Mouse (Mus musculus) hindlimb bud, embryonic 11.5 days (tissue): ENCODE results near the gene Gm44511.

Experiments
- DNase-seq: peaks from one replicate; pipeline ENCODE4 v3.0.0-alpha.2; 2012; ENCODE audit warnings: low read depth, low spot score; ENCODE audit errors: extremely low spot score

The Gm44511 gene

DNA sequence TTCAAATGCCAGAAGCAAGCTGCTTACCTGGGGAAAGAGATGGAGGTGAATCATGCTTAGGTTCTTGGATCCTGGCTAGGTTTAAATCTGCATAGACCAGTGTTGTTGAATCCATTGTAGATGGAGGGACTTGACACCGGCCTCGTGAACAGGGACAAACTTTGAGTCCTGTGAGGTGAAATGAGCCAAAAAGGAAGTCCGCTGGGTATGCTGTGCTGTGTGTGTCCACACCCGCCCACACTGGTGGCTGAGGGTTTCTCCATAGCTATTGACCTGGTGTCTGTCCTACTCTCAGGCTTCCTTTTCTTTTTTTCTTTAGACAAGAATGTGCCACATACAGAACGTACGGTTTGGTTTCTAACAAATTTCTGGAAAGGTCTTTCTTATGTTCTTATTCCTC is at the start of gene Gm44511, which contains the start of gene Klrb1b:
Gene Gm44511 (minus strand): TSS at position 184 of the 400 bp plus-strand sequence.
Gene Klrb1b (minus strand): TSS at position 200 of the 400 bp plus-strand sequence.
- DNase-seq = no peak

DNA sequence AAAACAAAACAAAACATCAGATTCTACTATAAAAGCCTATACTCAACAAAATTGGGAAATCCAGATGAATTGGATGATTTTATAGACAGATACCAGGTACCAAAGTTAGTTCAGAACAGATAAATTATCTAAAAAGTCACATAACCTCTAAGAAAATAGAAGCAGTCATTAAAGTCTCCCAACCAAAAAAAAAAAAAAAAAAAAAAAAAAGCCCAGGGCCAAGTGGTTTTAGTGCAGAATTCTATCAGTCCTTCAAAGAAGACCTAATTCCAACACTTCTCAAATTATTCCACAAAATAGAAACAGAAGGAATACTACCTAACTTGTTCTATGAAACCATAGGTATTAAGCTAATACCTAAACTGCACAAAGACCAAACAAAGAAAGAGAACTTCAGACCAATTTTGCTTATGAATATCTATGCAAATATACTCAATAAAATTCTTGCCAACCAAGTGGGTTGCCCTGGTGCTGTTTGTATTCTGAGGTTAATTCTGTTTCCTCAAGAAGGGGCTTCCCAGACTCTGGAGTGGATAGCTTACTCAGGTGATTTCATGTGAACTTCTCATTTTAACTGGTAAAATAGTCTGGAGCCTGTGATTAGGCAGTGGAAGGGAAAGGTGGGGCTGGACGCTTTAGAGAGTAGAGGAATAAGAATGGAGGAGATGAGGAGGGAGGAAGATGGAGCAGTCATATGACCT is 45.9 kb upstream of the Gm44511 start:
- no peak for DNase-seq

GRCm38 (mm10) chr6:128868861-128869260 is 42.7 kb upstream of the Gm44511 start:
- DNase-seq = no peak

DNA sequence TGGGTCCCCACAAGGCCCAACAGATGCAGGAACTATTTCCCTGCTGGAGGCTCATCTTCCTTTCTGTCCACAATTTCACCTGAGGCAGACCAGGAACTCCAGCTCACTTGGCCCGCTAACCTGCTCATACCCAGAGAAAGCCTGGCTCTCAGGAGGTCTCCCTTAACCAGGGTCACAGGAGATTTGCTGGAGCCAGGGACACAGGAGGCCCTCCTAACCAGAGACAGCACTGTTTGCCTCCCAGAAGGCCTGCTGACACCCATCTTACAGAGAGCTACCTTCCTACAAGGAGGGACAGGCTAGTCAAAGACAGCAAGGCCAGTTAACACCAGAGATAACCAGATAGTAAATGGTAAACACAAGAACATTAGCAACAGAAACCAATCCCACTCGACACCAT is 31.9 kb upstream of the Gm44511 start:
- no peak for DNase-seq

GRCm38 (mm10) chr6:128856250-128856649 is 30.1 kb upstream of the Gm44511 start:
- DNase-seq = no peak

DNA sequence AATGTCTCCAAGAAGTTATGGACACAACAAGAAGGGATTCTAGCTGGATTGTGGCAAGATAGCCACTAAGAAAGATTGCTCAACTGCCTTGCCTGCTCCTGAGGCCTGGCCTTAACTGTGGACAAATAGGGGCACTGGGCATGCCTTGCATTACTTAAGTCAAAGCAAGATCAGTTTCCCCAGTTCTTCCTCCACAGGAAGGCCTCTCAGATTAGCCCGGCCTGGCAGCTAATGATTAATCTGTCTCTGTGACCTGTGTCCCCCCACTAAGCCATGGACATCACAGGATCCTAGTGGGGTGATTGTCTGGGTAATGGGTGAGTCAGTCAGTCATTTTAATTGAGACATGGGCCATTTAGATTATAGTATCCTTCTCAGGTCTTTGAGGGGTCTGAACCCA is 29.4 kb upstream of the Gm44511 start:
- no peak for DNase-seq

GRCm38 (mm10) chr6:128854895-128855294 is 28.8 kb upstream of the Gm44511 start:
- DNase-seq = no peak

DNA sequence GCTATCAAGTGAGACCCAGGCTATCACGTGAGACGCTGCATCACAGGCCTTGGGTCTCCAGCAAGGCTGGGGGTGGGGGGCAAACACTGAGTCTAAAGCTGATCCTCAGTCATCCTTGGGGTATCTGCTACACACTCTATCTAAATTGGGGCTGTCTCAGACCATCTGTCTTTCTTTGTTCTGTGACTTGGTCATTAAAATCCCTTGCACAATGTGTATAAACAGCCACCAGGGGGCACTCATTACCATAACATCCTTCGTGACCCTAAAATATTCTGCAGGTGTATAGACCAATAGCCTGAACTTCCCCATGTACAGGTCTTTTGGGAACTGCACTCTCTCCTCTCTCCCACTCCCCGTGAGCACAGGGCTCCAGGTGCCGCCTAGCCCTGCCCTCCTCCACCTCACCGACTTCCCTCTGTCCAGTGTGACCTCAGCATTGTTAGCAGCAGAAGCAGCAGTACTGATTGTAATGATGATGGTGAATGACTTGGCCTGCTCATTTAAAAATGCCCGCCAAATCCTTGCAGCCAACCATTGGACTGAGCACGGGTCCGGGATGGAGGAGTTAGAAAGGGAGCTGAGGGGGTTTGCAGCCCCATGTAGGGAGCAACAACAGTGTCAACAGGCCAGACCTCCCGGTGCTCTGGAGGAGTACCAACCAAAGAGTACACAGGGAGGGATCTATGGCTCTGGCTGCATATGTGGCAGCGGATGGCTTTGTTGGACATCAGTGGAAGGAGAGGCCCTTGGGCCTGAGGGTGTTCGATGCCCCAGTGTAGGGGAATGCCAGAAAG is 28.1 kb upstream of the Gm44511 start:
- DNase-seq = no peak

GRCm38 (mm10) chr6:128852766-128853165 is 26.7 kb upstream of the Gm44511 start:
- no peak for DNase-seq

DNA sequence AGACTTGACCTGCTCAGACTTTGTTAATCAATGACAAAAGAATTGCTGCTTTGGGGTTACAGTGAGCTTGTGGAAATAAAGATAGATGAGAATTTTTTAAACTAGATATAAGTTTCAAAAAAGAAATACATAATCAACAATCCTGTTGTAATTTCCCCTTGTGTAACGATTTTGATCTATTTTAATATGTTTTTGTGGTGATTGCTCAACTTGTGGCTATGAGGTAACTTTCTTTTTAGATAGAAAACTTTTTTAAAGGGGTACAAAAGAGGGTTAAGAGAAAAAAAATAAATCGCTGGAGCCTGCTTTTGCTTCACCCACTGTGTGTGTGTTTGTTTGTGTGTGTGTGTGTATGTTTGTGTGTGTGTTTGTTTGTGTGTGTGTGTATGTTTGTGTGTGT is 25.0 kb upstream of the Gm44511 start:
- DNase-seq = no peak

DNA sequence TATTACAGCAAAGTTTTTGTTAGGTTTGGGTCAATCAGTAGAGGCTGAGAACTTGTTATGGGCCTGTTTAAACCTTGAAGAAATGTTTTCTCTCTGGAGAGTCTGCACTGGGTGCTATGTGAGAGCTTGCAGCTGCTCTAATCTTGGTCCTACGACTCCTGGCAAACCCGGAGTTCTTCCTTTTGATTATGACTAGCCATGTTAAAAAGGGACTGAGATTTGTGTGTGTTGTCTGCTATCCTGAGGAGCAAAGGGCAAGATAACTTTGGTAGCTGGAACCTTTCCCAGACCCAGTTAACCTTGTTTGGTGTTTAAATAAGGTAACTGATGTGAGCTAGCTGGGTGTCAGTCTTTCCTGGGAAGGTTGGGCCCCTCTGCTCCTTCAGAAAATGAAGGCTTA is 24.6 kb upstream of the Gm44511 start:
- DNase-seq = no peak

DNA sequence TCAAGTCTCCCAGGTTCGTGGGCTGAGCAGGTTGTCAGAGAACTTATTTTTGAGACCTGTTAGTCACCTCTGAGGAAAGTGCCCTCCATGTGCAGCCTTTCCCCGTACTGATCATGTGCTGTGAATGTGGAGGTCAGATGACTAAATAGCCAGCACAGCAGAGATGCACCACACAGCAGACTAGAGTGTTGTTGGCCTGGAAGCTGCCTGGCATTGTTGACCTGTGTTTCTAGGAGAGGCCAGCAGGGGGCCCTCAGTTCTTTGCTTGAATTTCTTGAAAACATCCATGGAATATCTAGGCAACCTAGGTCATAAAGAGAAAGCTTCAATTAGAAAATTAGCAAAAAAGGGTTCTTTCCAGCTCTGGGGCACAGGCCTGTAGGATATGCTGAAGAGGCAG is 23.8 kb upstream of the Gm44511 start:
- no peak for DNase-seq

DNA sequence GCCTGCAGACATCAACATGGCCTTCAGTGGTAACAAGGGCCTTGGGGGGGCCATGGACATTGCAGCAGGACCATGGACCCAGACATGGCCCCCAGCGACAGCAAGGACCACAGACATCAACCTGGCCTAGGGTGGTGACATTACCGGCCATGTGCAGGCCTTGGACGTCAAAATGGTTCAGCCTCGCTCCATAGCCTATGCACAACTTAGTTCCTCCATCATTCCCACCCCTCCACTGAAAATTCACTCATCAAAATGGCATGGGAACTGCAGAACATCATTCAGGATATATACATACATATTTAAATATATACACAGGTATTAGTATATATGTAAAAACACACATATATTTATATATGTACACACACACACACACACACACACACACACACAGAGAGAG is 21.3 kb upstream of the Gm44511 start:
- DNase-seq = no peak

GRCm38 (mm10) chr6:128845998-128846542 is 20.0 kb upstream of the Gm44511 start:
- no peak for DNase-seq

DNA sequence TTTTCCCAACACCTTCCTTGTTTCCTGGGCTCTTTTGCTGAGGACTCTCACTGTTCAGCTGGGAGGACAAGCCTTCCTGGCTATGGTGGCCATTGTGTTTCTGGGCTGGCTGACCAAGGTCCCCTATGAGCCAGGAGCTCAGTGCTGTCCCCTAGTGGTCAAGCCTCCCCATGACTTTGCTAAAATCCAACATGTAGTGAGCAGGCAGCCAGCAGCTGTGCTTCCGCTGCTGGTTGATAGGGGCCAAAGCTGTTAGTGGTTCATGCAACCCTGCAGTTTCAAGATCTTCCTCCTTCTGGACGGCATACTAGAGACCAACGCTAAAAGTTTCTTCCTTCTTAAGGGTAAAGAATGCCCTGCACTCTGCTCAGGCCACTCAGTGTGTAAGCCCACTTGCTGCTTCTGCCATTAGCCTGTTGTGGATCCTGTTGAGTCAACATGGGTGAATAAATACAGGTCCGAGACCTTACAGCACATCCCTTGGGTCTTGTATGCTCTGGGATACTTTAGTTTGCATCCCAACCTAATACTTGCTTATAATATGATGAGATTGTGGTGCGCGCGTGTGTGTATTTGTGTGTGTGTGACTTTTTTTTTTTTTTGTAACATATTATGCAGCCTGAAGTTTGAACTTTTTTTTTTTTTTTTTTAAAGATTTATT is 19.3 kb upstream of the Gm44511 start:
- DNase-seq = peak; percentile 89

DNA sequence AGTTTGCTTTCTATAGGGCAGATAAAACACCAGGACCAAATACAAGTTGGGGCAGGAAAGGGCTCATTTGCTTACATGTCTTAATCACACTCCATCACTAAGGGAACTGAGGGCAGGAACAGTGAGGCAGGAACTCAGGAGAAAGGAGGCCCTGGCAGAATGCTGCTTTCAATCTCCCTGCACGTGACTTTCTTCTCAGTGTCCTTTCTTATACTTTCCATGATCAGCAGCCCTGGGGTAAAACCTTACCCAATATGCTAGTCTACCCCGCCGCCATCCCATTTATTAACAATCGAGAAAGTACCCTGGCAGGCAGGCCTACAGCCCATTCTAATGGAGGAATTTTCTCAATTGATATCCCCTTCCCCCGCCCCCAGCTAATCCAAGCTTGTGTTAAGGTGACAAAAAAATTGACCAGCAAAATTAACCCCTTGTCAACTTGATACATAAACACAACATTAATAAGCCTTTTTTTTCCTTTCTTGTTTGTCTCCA is 18.5 kb upstream of the Gm44511 start:
- DNase-seq = no peak

- DNase-seq = no peak
These were observed 18.0 kb upstream of the Gm44511 start for GRCm38 (mm10) chr6:128844131-128844530.

GRCm38 (mm10) chr6:128843479-128843992 is 17.4 kb upstream of the Gm44511 start:
- DNase-seq = no peak

GRCm38 (mm10) chr6:128842945-128843478 is 16.9 kb upstream of the Gm44511 start:
- DNase-seq = peak; percentile 97

- DNase-seq = no peak
These were observed 16.3 kb upstream of the Gm44511 start for GRCm38 (mm10) chr6:128842356-128842944.
